Mouse (Mus musculus): Measurements from ENCODE around the gene P2rx2. TPM values are rescaled to one million over a fixed set of nuclear protein-coding genes. Genes with fewer than 3 reads are reported as not detected.

P2rx2 gene
- polyA plus RNA-seq, 1 experiment = 5.0 TPM

DNA sequence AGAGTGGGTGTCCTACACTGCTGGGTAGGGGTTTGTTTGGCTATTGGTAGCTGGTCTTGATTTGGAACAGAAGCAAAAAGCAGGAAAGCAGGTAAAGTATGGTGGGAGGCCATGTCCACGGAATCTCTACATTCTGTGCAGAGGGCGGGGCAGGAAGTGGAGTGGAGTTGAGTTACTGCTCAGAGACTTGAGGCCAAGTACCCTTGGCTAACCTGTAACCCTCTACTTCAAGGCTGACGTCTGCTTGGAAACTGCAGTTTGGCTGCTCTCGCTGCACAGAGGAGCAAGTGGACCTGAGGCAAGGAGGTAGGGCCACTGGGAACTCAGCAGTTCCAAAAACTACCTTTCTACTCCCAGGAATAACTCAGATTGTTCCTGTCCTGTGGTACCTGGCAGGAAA lies 1.5 kb upstream of the P2rx2 start, which contains the start of gene Lrcol1:
Gene Lrcol1, plus strand, starts transcription at position 207 of the 400 bp plus-strand sequence.
- 51% methylated on average over 4 of the region's 4 CpGs for WGBS
- DNase-seq (ENCODE audit: low read depth, low spot score) = no peak

DNA sequence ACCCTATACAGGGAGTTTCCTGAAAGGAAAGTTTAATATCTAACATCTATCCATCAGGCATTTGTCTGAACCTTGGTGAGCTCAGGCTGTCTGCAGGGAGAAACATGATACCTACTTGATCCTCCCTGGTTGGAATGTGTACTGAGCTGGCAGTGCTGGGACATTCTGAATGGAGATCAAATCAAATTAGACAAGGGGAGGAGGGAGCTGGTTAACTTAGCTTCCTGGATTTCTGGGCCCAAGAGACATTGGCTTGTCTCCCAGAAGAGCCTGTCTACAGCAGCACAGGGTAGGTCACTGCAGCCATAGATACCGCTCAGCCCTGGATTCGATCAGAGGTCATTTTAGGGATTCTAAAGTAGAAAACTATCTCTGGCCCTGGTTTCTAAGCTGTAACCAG lies 4.2 kb downstream of the P2rx2 start:
- no peak for DNase-seq (ENCODE audit: low read depth, low spot score)
- WGBS = 66% methylated on average over 2 of the region's 2 CpGs

DNA sequence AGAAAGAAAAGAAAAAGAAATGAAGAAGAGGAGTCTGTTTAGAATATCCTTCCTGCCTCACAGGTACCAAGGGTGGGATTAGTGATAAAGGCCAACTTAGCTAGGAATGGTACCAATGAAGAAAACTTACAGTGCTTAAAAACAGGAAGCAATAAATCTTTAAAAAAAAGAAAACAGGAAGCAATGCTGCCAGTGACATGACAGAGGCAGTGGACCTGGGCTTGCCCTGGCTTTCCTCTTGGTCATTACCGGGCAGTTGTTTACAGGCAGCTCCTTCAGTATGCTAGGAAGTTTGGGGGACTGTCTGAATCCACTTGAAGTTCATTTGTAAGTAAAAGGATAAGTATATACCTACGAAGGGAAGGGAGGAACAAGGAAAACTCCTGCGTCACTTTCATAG lies 12.5 kb downstream of the P2rx2 start:
- 65% methylated on average over 3 of the region's 3 CpGs for WGBS
- DNase-seq (ENCODE audit: low read depth, low spot score) = no peak

DNA sequence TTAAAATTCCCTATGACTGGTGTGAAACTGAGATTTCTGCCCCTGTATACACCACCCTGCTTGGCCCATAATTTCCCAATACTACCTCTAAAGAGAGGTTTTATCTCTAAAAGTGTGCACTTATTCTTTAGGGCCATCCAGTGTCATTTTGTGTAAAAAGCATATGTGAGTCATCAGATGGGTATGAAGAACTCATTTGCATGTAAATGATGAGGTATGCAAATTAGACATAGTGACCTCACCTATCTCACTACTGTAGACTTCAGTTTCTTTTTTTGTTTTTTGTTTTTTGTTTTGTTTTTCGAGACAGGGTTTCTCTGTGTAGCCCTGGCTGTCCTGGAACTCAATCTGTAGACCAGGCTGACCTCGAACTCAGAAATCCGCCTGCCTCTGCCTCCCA lies 29.9 kb downstream of the P2rx2 start:
- 92% methylated on average over 3 of the region's 3 CpGs for WGBS
- DNase-seq (ENCODE audit: low read depth, low spot score) = no peak

DNA sequence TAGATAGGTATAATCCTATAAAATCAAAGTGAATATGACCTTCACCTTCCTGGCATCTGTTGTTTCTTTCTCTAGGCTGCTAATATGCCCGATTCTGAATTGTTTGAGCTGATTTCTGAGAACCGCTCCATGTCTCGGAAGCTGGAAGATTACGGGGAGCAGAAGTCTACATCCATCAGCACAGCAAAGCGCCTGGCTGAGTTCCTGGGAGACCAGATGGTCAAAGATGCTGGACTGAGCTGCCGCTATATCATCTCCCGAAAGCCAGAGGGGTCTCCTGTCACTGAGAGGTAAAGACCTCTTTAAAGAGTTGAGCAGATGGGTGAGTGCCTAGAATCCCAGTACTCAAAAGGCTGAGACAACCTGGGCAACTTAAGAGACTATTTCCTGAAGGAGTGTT lies 34.2 kb downstream of the P2rx2 start:
- 91% methylated on average over 7 of the region's 7 CpGs for WGBS

DNA sequence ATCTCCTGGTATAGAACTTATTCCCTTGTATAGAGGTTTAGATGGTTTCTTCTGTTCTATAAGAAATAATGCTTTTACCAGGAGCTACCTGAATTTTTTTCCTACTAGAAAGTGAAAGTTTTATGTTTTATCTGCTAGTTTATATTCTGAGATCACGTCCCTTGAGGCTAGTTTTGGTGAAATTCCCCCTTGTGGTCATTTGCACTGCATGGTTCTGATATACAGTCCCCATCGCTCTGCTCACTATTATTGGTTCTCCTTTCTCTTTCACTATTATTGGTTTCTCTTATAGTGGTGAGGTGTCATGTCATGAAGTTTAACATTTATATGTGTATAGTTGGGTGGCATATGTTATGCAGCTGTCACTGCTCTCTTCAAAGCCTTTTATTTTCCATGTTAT lies 42.4 kb downstream of the P2rx2 start:
- WGBS = 85% methylated on average over 2 of the region's 2 CpGs
- no peak for DNase-seq (ENCODE audit: low read depth, low spot score)

More for the DNA sequence above, 34.2 kb downstream of the P2rx2 start:
- DNase-seq (ENCODE audit: low read depth, low spot score) = no peak

DNA sequence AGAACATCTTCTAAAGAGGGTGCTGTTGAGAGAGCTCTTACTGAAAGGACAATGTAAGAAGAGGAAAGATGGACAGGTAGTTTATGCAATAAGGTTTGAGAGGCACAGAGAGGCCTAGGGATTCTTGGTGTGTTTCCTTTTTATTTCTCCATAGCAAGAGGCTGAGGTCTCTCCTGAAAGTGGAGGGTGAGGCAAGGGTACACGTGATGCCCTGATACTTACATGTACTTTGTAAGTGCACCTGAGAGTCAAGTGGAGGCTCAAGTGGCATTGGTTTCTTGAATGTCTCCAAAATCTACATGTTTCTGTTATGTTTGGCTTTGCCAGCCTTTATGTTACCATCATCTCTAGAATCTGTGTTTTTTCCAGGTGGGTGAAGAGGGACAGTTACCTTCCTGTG lies 46.4 kb downstream of the P2rx2 start:
- 80% methylated on average over 1 of the region's 1 CpGs for WGBS

DNA sequence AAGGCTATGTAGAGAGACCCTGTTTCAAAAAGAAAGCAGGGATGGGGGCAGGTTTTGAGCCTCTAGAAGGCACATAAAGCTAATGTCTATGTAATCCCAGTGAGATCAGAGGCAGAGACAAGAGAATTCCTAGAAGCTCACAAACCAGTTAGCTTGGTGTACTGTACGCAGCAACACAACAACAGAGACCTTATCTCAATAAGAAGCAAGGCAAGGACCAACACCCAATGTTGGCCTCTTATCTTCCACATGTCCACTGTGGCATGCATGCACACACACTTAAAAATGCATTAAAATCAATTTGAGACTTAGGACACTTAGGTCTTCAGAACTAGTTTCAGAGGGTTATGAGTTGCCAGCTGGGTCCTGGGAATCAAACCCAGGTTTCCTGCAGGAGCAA lies 51.4 kb downstream of the P2rx2 start:
- no peak for DNase-seq (ENCODE audit: low read depth, low spot score)
- WGBS = 98% methylated on average over 1 of the region's 1 CpGs

More for the DNA sequence above, 46.4 kb downstream of the P2rx2 start:
- DNase-seq (ENCODE audit: low read depth, low spot score) = no peak

Other genes starting within 250 kb of the P2rx2 start
- gene Gm35315, start 248.8 kb downstream of the P2rx2 start, polyA plus RNA-seq (2012; rRNA removed) = 0.20 and 0.41 TPM in 2 replicates
- 0.36 and 0.49 TPM in 2 replicates for gene Plcxd1, start 243.2 kb downstream of the P2rx2 start, polyA plus RNA-seq (2012; rRNA removed)
- 70.5 and 76.0 TPM in 2 replicates for gene Gtpbp6, start 235.0 kb downstream of the P2rx2 start, polyA plus RNA-seq (2012; rRNA removed)
- gene Zfp605, start 233.1 kb downstream of the P2rx2 start, polyA plus RNA-seq (2012; rRNA removed) = 0.30 and 0.44 TPM in 2 replicates
- 34.2 and 51.3 TPM in 2 replicates for gene Chfr, start 207.4 kb downstream of the P2rx2 start, polyA plus RNA-seq (2012; rRNA removed)
- gene Golga3, start 166.5 kb downstream of the P2rx2 start, polyA plus RNA-seq (2012; rRNA removed) = 4.7 and 8.6 TPM in 2 replicates
- gene Ankle2, start 112.2 kb downstream of the P2rx2 start, polyA plus RNA-seq (2012; rRNA removed) = 4.7 and 7.2 TPM in 2 replicates
- gene Pgam5, start 73.3 kb downstream of the P2rx2 start, polyA plus RNA-seq (2012; rRNA removed) = 19.0 and 21.0 TPM in 2 replicates
- gene Pxmp2, start 57.0 kb downstream of the P2rx2 start, polyA plus RNA-seq (2012; rRNA removed) = 5.1 and 5.9 TPM in 2 replicates
- gene Pole, start 56.9 kb downstream of the P2rx2 start, polyA plus RNA-seq (2012; rRNA removed) = 12.3 and 14.4 TPM in 2 replicates
- gene Lrcol1, start 1.5 kb upstream of the P2rx2 start, polyA plus RNA-seq (2012; rRNA removed) = 0.16 TPM in 1 of 2 replicates, not detected in the other
- 31.2 and 40.4 TPM in 2 replicates for gene Fbrsl1, start 105.3 kb upstream of the P2rx2 start, polyA plus RNA-seq (2012; rRNA removed)
- gene Galnt9, start 201.1 kb upstream of the P2rx2 start, polyA plus RNA-seq (2012; rRNA removed) = 0.26 and 0.27 TPM in 2 replicates